Mouse (Mus musculus): ENCODE data around the gene Tab2.
A peak's percentile ranks its signal among the peaks of the same experiment; 100 is the strongest.
"Not testable (repeated sequence)": the region's sequence is repeated elsewhere in the genome, so short reads cannot be mapped to it uniquely, and the experiment has no call there.

Tab2 gene

GRCm38 (mm10) chr10:7883524-7883923 lies 72.5 kb downstream of the Tab2 start:
- DNase-seq, result peak; percentile 61 to 63

GRCm38 (mm10) chr10:7881971-7882370 lies 74.1 kb downstream of the Tab2 start:
- DNase-seq, result no peak

GRCm38 (mm10) chr10:7880283-7880682 lies 75.7 kb downstream of the Tab2 start:
- not testable (repeated sequence) for DNase-seq

- no peak for DNase-seq
These were observed 81.8 kb downstream of the Tab2 start for GRCm38 (mm10) chr10:7874194-7874593.

DNA sequence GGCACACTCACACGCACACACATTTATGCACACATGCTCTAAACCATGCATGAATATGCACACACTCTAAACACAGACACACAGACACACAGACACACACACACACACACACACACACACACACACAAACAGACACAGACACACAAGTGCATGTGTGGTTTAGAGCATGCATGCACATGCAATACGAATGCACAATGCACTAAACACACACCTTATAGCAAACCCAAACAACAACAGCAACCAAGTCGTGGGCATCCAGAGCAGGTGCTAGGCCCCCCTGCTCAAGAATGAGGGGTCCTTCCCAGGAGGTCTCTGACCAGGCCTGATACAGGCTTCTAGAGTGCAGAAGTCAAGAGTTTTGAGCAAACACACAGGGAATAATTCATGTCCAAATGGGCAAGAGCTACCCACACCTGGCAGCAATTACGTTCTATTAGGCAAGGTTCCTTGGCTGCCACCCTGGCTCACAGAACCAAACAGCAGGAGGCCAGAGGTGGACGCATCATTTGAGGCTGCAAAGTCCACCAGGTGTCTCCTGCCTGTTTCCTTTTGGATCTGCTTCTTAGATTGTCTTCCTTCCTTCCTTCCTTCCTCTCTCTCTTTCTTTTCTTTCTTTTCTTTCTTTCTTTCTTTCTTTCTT lies 84.5 kb downstream of the Tab2 start:
- DNase-seq, result no peak

- peak; percentile 49 to 57 for DNase-seq
These were observed 85.3 kb downstream of the Tab2 start for GRCm38 (mm10) chr10:7870571-7871315.

- no peak for DNase-seq
These were observed 86.3 kb downstream of the Tab2 start for GRCm38 (mm10) chr10:7869746-7870145.

GRCm38 (mm10) chr10:7867666-7868030 lies 88.4 kb downstream of the Tab2 start:
- DNase-seq, result no peak

GRCm38 (mm10) chr10:7866762-7867665 lies 89.0 kb downstream of the Tab2 start:
- DNase-seq, result peak; percentile 26 to 29

- DNase-seq, result no peak
These were observed 91.2 kb downstream of the Tab2 start for GRCm38 (mm10) chr10:7864806-7865205.

DNA sequence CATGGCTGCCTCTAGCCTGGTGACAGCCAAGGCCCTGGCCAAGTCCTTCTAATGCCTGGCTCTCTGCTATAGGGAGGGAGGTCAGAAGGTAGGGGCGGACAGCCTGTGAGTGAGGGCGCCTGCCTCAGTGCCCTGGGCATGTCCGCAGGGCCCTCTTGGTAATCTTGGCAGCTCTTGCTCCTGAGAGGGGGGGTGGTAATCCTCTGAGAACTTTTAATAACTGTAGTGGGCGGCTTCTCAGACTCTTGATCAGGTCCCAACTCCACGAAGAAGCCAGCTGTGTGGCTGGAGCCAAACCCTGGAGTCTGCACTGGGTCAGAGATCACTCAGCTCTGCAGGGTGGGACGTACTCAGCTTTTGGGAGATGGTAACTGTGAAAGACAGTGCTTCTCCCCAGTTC lies 91.8 kb downstream of the Tab2 start:
- DNase-seq, result no peak

DNA sequence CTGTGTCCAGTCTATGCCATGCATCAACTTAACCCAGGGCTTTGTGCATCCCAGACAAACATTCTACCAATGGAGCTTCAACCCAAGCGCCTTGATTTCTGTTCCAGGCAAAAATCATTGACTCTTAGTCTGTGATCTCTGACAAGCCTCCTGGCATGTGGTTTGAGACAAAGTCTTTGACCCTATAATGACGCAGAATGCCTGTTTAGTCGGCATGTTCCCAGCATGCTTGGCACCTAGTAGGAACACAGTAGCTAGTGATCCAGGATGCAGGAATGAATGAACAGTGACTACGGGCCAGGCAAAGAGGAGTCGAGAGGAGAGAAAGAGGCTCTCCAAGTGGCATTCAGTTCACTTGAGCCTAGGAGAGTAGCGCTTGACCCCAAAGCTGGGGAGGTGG lies 92.6 kb downstream of the Tab2 start:
- DNase-seq, result no peak

- DNase-seq, result no peak
These were observed 93.9 kb downstream of the Tab2 start for GRCm38 (mm10) chr10:7861937-7862657.

DNA sequence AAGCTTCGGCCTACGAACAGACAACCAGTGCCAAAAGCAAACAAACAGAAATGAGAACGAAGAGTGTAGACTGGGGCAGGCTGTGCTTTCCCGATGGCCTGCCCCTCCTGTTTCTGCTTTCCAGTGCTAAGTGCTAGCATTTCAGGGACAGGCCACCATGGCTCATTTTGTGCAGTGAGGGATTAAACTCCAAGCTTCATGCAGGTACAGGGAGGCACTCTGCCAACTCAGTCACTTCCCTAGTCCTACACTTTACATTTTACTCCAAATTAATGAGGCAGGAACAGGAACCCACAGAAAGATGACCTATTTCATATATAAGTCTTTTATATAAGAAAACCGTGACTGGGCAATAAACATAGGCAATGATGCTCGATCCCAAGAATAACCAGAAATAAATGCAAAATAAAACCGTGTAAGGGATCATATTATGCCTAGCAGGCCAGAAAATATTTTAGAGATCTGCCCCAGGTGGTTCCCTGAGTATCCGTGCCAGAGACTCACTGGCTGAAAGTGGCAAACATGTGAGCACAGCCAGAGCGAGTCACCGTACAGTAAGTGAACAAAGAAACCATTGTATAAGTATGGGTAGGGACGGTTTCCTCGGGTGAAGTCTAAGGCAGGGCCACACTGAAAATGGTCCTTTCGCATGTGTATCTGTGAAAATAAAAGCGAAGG lies 94.6 kb downstream of the Tab2 start:
- DNase-seq, result no peak

DNA sequence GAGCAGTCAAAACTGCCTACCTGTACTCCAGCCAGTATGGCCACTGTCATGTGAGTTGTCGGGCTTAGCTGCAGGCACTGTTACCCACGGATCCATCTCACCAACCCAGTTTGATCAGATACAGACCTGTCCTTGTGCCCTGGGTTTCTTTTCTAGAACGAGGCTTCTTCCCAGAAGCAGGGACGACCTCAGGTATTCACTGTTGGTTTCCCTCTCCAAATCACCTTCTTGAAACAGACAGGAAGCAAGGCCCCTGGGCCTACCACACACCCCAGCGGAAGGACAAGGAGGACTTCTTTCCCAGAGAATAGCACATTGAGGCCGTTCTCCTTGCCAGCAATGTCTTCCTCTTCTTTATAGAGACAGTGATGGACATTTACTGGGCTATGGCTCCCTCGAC lies 95.5 kb downstream of the Tab2 start:
- no peak for DNase-seq
